Mouse (Mus musculus): ENCODE results near the gene Ppm1j. TPM values are rescaled to one million over a fixed set of nuclear protein-coding genes. Genes with fewer than 3 reads are reported as not detected.

Ppm1j gene
- polyA plus RNA-seq, 1 experiment from 2014 or later = 3.5 TPM

GRCm38 (mm10) chr3:104777342-104777741 is 3.5 kb upstream of the Ppm1j start:
- WGBS = 1% methylated on average over 20 of the region's 20 CpGs
- Histone ChIP-seq H3K36me3 (ENCODE audit: control insufficient read depth, insufficient read depth, low read length) (no peaks in the 10 kb centered on the region), H3K4me1 (ENCODE audit: control insufficient read depth, insufficient read depth, low read length) (peaks cover 10% of the 10 kb centered on the region; the same call in 1 of the 2 replicates), H3K4me3 (ENCODE audit: low read length) (peak overlapping the region; percentile 36), H3K27me3 (ENCODE audit: control insufficient read depth, insufficient read depth, low read length) (peaks cover 41% of the 10 kb centered on the region), H3K4me2 (replicated peaks; ENCODE audit: low read depth, low read length) (peak overlapping the region; percentile 59), H3K9ac (ENCODE audit: low read depth, low read length) (peak overlapping the region; percentile 42; the same call in 1 of the 2 replicates), H3K27ac (ENCODE audit: low read depth, low read length) (no peak overlapping the region), H3K9me3 (ENCODE audit: control insufficient read depth, low read length) (no peaks in the 10 kb centered on the region)
- ATAC-seq (ENCODE audit: low FRiP score, low TSS enrichment) = no peak

GRCm38 (mm10) chr3:104779949-104780348 is 907 bp upstream of the Ppm1j start:
- H3K4me1 ChIP-seq (ENCODE audit: control insufficient read depth, insufficient read depth, low read length) = peaks cover 10% of the 10 kb centered on the region; the same call in 1 of the 2 replicates
- H3K9me3 ChIP-seq (ENCODE audit: control insufficient read depth, low read length) = no peaks in the 10 kb centered on the region
- no peak overlapping the region for H3K4me3 ChIP-seq (ENCODE audit: low read length)
- H3K4me2 ChIP-seq (replicated peaks; ENCODE audit: low read depth, low read length) = no peak overlapping the region
- no peak overlapping the region for H3K27ac ChIP-seq (ENCODE audit: low read depth, low read length)
- 2% methylated on average over 7 of the region's 7 CpGs for WGBS
- 0 out of 2 replicates have a peak, but pooled peaks have one; percentile 3 for ATAC-seq (ENCODE audit: low FRiP score, low TSS enrichment)
- H3K36me3 ChIP-seq (ENCODE audit: control insufficient read depth, insufficient read depth, low read length) = no peaks in the 10 kb centered on the region
- H3K27me3 ChIP-seq (ENCODE audit: control insufficient read depth, insufficient read depth, low read length) = peaks cover 46% of the 10 kb centered on the region
- H3K9ac ChIP-seq (ENCODE audit: low read depth, low read length) = no peak overlapping the region

- Histone ChIP-seq H3K4me3 (ENCODE audit: low read length) (peak within 1 kb of the TSS; percentile 54), H3K4me2 (replicated peaks; ENCODE audit: low read depth, low read length) (peak within 1 kb of the TSS; percentile 98), H3K4me1 (ENCODE audit: control insufficient read depth, insufficient read depth, low read length) (peaks cover 10% of the 10 kb centered on the region; the same call in 1 of the 2 replicates), H3K9ac (ENCODE audit: low read depth, low read length) (peak within 1 kb of the TSS; percentile 64), H3K9me3 (ENCODE audit: control insufficient read depth, low read length) (no peaks in the 10 kb centered on the region), H3K27ac (ENCODE audit: low read depth, low read length) (no peak within 1 kb of the TSS), H3K27me3 (ENCODE audit: control insufficient read depth, insufficient read depth, low read length) (peaks cover 45% of the 10 kb centered on the region), H3K36me3 (ENCODE audit: control insufficient read depth, insufficient read depth, low read length) (no peaks in the 10 kb centered on the region)
- ATAC-seq (ENCODE audit: low FRiP score, low TSS enrichment) = no peak
- WGBS = 2% methylated on average over 24 of the region's 26 CpGs
Observed at GRCm38 (mm10) chr3:104781471-104781903, 631 bp downstream of the Ppm1j start, which contains the start of gene Fam19a3. Gene Fam19a3, minus strand, starts transcription at chr3:104781840.

GRCm38 (mm10) chr3:104782061-104782681 is 1.3 kb downstream of the Ppm1j start:
- 14% methylated on average over 12 of the region's 12 CpGs for WGBS
- Histone ChIP-seq H3K9me3 (ENCODE audit: control insufficient read depth, low read length) (no peaks in the 10 kb centered on the region), H3K9ac (ENCODE audit: low read depth, low read length) (peak overlapping the region; percentile 64), H3K4me1 (ENCODE audit: control insufficient read depth, insufficient read depth, low read length) (peaks cover 10% of the 10 kb centered on the region; the same call in 1 of the 2 replicates), H3K27me3 (ENCODE audit: control insufficient read depth, insufficient read depth, low read length) (peaks cover 38% of the 10 kb centered on the region), H3K27ac (ENCODE audit: low read depth, low read length) (no peak overlapping the region), H3K4me3 (ENCODE audit: low read length) (peak overlapping the region; percentile 54), H3K36me3 (ENCODE audit: control insufficient read depth, insufficient read depth, low read length) (no peaks in the 10 kb centered on the region), H3K4me2 (replicated peaks; ENCODE audit: low read depth, low read length) (peak overlapping the region; percentile 98)
- ATAC-seq (ENCODE audit: low FRiP score, low TSS enrichment) = no peak

- no peaks in the 10 kb centered on the region for H3K9me3 ChIP-seq (ENCODE audit: control insufficient read depth, low read length)
- H3K4me2 ChIP-seq (replicated peaks; ENCODE audit: low read depth, low read length) = no peak overlapping the region
- no peaks in the 10 kb centered on the region for H3K36me3 ChIP-seq (ENCODE audit: control insufficient read depth, insufficient read depth, low read length)
- H3K9ac ChIP-seq (ENCODE audit: low read depth, low read length) = no peak overlapping the region
- H3K27me3 ChIP-seq (ENCODE audit: control insufficient read depth, insufficient read depth, low read length) = peaks cover 26% of the 10 kb centered on the region
- 43% methylated on average over 14 of the region's 14 CpGs for WGBS
- H3K27ac ChIP-seq (ENCODE audit: low read depth, low read length) = no peak overlapping the region
- no peak for ATAC-seq (ENCODE audit: low FRiP score, low TSS enrichment)
- H3K4me1 ChIP-seq (ENCODE audit: control insufficient read depth, insufficient read depth, low read length) = peaks cover 10% of the 10 kb centered on the region; the same call in 1 of the 2 replicates
- no peak overlapping the region for H3K4me3 ChIP-seq (ENCODE audit: low read length)
Observed at GRCm38 (mm10) chr3:104783971-104784500, 3.2 kb downstream of the Ppm1j start.

- 92% methylated on average over 6 of the region's 6 CpGs for WGBS
- H3K4me2 ChIP-seq (replicated peaks; ENCODE audit: low read depth, low read length) = no peak overlapping the region
- H3K27ac ChIP-seq (ENCODE audit: low read depth, low read length) = no peak overlapping the region
- H3K9me3 ChIP-seq (ENCODE audit: control insufficient read depth, low read length) = no peaks in the 10 kb centered on the region
- H3K4me1 ChIP-seq (ENCODE audit: control insufficient read depth, insufficient read depth, low read length) = peaks cover 17% of the 10 kb centered on the region
- ATAC-seq (ENCODE audit: low FRiP score, low TSS enrichment) = no peak
- peaks cover 19% of the 10 kb centered on the region for H3K27me3 ChIP-seq (ENCODE audit: control insufficient read depth, insufficient read depth, low read length)
- no peaks in the 10 kb centered on the region for H3K36me3 ChIP-seq (ENCODE audit: control insufficient read depth, insufficient read depth, low read length)
- H3K4me3 ChIP-seq (ENCODE audit: low read length) = no peak overlapping the region
- H3K9ac ChIP-seq (ENCODE audit: low read depth, low read length) = no peak overlapping the region
Observed at GRCm38 (mm10) chr3:104785284-104785683, 4.4 kb downstream of the Ppm1j start.

- Histone ChIP-seq H3K9ac (ENCODE audit: low read depth, low read length) (peak within 1 kb of the TSS; percentile 79), H3K4me3 (ENCODE audit: low read length) (peak within 1 kb of the TSS; percentile 53), H3K9me3 (ENCODE audit: control insufficient read depth, low read length) (no peaks in the 10 kb centered on the region), H3K4me2 (replicated peaks; ENCODE audit: low read depth, low read length) (peak within 1 kb of the TSS; percentile 83), H3K36me3 (ENCODE audit: control insufficient read depth, insufficient read depth, low read length) (peaks cover 17% of the 10 kb centered on the region), H3K27me3 (ENCODE audit: control insufficient read depth, insufficient read depth, low read length) (peaks cover 3% of the 10 kb centered on the region), H3K27ac (ENCODE audit: low read depth, low read length) (peak within 1 kb of the TSS; percentile 65), H3K4me1 (ENCODE audit: control insufficient read depth, insufficient read depth, low read length) (peaks cover 30% of the 10 kb centered on the region)
- 32% methylated on average over 3 of the region's 3 CpGs for WGBS
- ATAC-seq (ENCODE audit: low FRiP score, low TSS enrichment) = no peak
Observed at GRCm38 (mm10) chr3:104788075-104788474, 7.2 kb downstream of the Ppm1j start, which contains the start of gene Rhoc. Gene Rhoc, plus strand, starts transcription at chr3:104788375.

- peak; percentile 92 for ATAC-seq (ENCODE audit: low FRiP score, low TSS enrichment)
Observed at GRCm38 (mm10) chr3:104788561-104789311, 7.9 kb downstream of the Ppm1j start.

More at GRCm38 (mm10) chr3:104788561-104789311, 7.9 kb downstream of the Ppm1j start:
- Histone ChIP-seq H3K27ac (ENCODE audit: low read depth, low read length) (peak overlapping the region; percentile 65), H3K36me3 (ENCODE audit: control insufficient read depth, insufficient read depth, low read length) (peaks cover 22% of the 10 kb centered on the region), H3K27me3 (ENCODE audit: control insufficient read depth, insufficient read depth, low read length) (peaks cover 3% of the 10 kb centered on the region; the same call in 1 of the 2 replicates), H3K9me3 (ENCODE audit: control insufficient read depth, low read length) (no peaks in the 10 kb centered on the region), H3K4me3 (ENCODE audit: low read length) (peak overlapping the region; percentile 53), H3K4me2 (replicated peaks; ENCODE audit: low read depth, low read length) (peak overlapping the region; percentile 83), H3K9ac (ENCODE audit: low read depth, low read length) (peak overlapping the region; percentile 79), H3K4me1 (ENCODE audit: control insufficient read depth, insufficient read depth, low read length) (peaks cover 37% of the 10 kb centered on the region)
- 1% methylated on average over 45 of the region's 52 CpGs for WGBS
